Mouse (Mus musculus): ENCODE results near the gene Bri3.

GRCm38 (mm10) chr5:144267535-144268241 lies 23.5 kb downstream of the Bri3 start:
- TF ChIP-seq CTCF (IDR thresholded peaks at IDR 0.05; ENCODE audit: low read depth, low read length) (no peak), POLR2A (IDR thresholded peaks at IDR 0.05; ENCODE audit: extremely low read depth, insufficient read depth, low read length) (no peak)
